Mouse (Mus musculus): ENCODE data around the gene Gm17428. TPM values are rescaled to one million over a fixed set of nuclear protein-coding genes. Genes with fewer than 3 reads are reported as not detected.
A peak's percentile ranks its signal among the peaks of the same experiment; 100 is the strongest.

The Gm17428 gene
- polyA plus RNA-seq, 1 experiment, result not detected

GRCm38 (mm10) chr14:54936831-54937160 lies 39.9 kb upstream of the Gm17428 start:
- H3K9ac ChIP-seq (ENCODE audit: low read depth, poor library complexity, severe bottlenecking), result no peak overlapping the region
- no peak overlapping the region for H3K27ac ChIP-seq (ENCODE audit: insufficient read depth, low read length)
- no peaks in the 10 kb centered on the region for H3K9me3 ChIP-seq (replicated peaks; ENCODE audit: control insufficient read depth, insufficient read depth, low read length, poor library complexity, severe bottlenecking)
- H3K4me1 ChIP-seq (ENCODE audit: control insufficient read depth, insufficient read depth, low read length), result peaks cover 6% of the 10 kb centered on the region
- H3K36me3 ChIP-seq (ENCODE audit: control insufficient read depth, insufficient read depth, low read length, poor library complexity, severe bottlenecking), result no peaks in the 10 kb centered on the region
- TF ChIP-seq CTCF (IDR thresholded peaks at IDR 0.05; ENCODE audit: low read depth, low read length) (no peak), EP300 (IDR thresholded peaks at IDR 0.05; ENCODE audit: insufficient read depth, low read depth, low read length) (no peak), POLR2A (IDR thresholded peaks at IDR 0.05; ENCODE audit: insufficient read depth, low read length) (no peak)
- H3K4me3 ChIP-seq (ENCODE audit: low read depth, low read length), result no peak overlapping the region
- H3K27me3 ChIP-seq (ENCODE audit: control insufficient read depth, insufficient read depth, low read length, poor library complexity, severe bottlenecking), result no peaks in the 10 kb centered on the region

GRCm38 (mm10) chr14:54937361-54938182 lies 39.2 kb upstream of the Gm17428 start:
- H3K9me3 ChIP-seq (replicated peaks; ENCODE audit: control insufficient read depth, insufficient read depth, low read length, poor library complexity, severe bottlenecking), result no peaks in the 10 kb centered on the region
- no peak overlapping the region for H3K4me3 ChIP-seq (ENCODE audit: low read depth, low read length)
- no peak overlapping the region for H3K27ac ChIP-seq (ENCODE audit: insufficient read depth, low read length)
- TF ChIP-seq CTCF (IDR thresholded peaks at IDR 0.05; ENCODE audit: low read depth, low read length) (no peak), EP300 (IDR thresholded peaks at IDR 0.05; ENCODE audit: insufficient read depth, low read depth, low read length) (no peak), POLR2A (IDR thresholded peaks at IDR 0.05; ENCODE audit: insufficient read depth, low read length) (no peak)
- H3K9ac ChIP-seq (ENCODE audit: low read depth, poor library complexity, severe bottlenecking), result no peak overlapping the region
- peaks cover 4% of the 10 kb centered on the region for H3K4me1 ChIP-seq (ENCODE audit: control insufficient read depth, insufficient read depth, low read length)
- H3K36me3 ChIP-seq (ENCODE audit: control insufficient read depth, insufficient read depth, low read length, poor library complexity, severe bottlenecking), result no peaks in the 10 kb centered on the region
- H3K27me3 ChIP-seq (ENCODE audit: control insufficient read depth, insufficient read depth, low read length, poor library complexity, severe bottlenecking), result no peaks in the 10 kb centered on the region

GRCm38 (mm10) chr14:54938431-54939219 lies 38.1 kb upstream of the Gm17428 start:
- no peak overlapping the region for H3K4me3 ChIP-seq (ENCODE audit: low read depth, low read length)
- no peaks in the 10 kb centered on the region for H3K36me3 ChIP-seq (ENCODE audit: control insufficient read depth, insufficient read depth, low read length, poor library complexity, severe bottlenecking)
- H3K9ac ChIP-seq (ENCODE audit: low read depth, poor library complexity, severe bottlenecking), result no peak overlapping the region
- peaks cover 2% of the 10 kb centered on the region for H3K4me1 ChIP-seq (ENCODE audit: control insufficient read depth, insufficient read depth, low read length)
- no peaks in the 10 kb centered on the region for H3K27me3 ChIP-seq (ENCODE audit: control insufficient read depth, insufficient read depth, low read length, poor library complexity, severe bottlenecking)
- TF ChIP-seq POLR2A (IDR thresholded peaks at IDR 0.05; ENCODE audit: insufficient read depth, low read length) (no peak), EP300 (IDR thresholded peaks at IDR 0.05; ENCODE audit: insufficient read depth, low read depth, low read length) (no peak), CTCF (IDR thresholded peaks at IDR 0.05; ENCODE audit: low read depth, low read length) (no peak)
- no peak overlapping the region for H3K27ac ChIP-seq (ENCODE audit: insufficient read depth, low read length)
- H3K9me3 ChIP-seq (replicated peaks; ENCODE audit: control insufficient read depth, insufficient read depth, low read length, poor library complexity, severe bottlenecking), result no peaks in the 10 kb centered on the region

GRCm38 (mm10) chr14:54939434-54940175 lies 37.1 kb upstream of the Gm17428 start:
- H3K9me3 ChIP-seq (replicated peaks; ENCODE audit: control insufficient read depth, insufficient read depth, low read length, poor library complexity, severe bottlenecking), result no peaks in the 10 kb centered on the region
- no peak overlapping the region for H3K27ac ChIP-seq (ENCODE audit: insufficient read depth, low read length)
- TF ChIP-seq CTCF (IDR thresholded peaks at IDR 0.05; ENCODE audit: low read depth, low read length) (peak; percentile 80), EP300 (IDR thresholded peaks at IDR 0.05; ENCODE audit: insufficient read depth, low read depth, low read length) (no peak), POLR2A (IDR thresholded peaks at IDR 0.05; ENCODE audit: insufficient read depth, low read length) (no peak)

GRCm38 (mm10) chr14:54940176-54940530 lies 36.6 kb upstream of the Gm17428 start:
- no peak overlapping the region for H3K9ac ChIP-seq (ENCODE audit: low read depth, poor library complexity, severe bottlenecking)
- H3K9me3 ChIP-seq (replicated peaks; ENCODE audit: control insufficient read depth, insufficient read depth, low read length, poor library complexity, severe bottlenecking), result no peaks in the 10 kb centered on the region
- peaks cover 2% of the 10 kb centered on the region for H3K4me1 ChIP-seq (ENCODE audit: control insufficient read depth, insufficient read depth, low read length)
- no peak overlapping the region for H3K27ac ChIP-seq (ENCODE audit: insufficient read depth, low read length)
- H3K4me3 ChIP-seq (ENCODE audit: low read depth, low read length), result no peak overlapping the region
- H3K27me3 ChIP-seq (ENCODE audit: control insufficient read depth, insufficient read depth, low read length, poor library complexity, severe bottlenecking), result no peaks in the 10 kb centered on the region
- TF ChIP-seq CTCF (IDR thresholded peaks at IDR 0.05; ENCODE audit: low read depth, low read length) (no peak), EP300 (IDR thresholded peaks at IDR 0.05; ENCODE audit: insufficient read depth, low read depth, low read length) (no peak), POLR2A (IDR thresholded peaks at IDR 0.05; ENCODE audit: insufficient read depth, low read length) (no peak)
- no peaks in the 10 kb centered on the region for H3K36me3 ChIP-seq (ENCODE audit: control insufficient read depth, insufficient read depth, low read length, poor library complexity, severe bottlenecking)

More at GRCm38 (mm10) chr14:54939434-54940175, 37.1 kb upstream of the Gm17428 start:
- Histone ChIP-seq H3K4me3 (ENCODE audit: low read depth, low read length) (no peak overlapping the region), H3K36me3 (ENCODE audit: control insufficient read depth, insufficient read depth, low read length, poor library complexity, severe bottlenecking) (no peaks in the 10 kb centered on the region), H3K4me1 (ENCODE audit: control insufficient read depth, insufficient read depth, low read length) (peaks cover 2% of the 10 kb centered on the region), H3K9ac (ENCODE audit: low read depth, poor library complexity, severe bottlenecking) (no peak overlapping the region), H3K27me3 (ENCODE audit: control insufficient read depth, insufficient read depth, low read length, poor library complexity, severe bottlenecking) (no peaks in the 10 kb centered on the region)

All from ES-Bruce4 (cell line).